ENCODE assay signal across 15 mouse cellular contexts in the genomic region with DNA sequence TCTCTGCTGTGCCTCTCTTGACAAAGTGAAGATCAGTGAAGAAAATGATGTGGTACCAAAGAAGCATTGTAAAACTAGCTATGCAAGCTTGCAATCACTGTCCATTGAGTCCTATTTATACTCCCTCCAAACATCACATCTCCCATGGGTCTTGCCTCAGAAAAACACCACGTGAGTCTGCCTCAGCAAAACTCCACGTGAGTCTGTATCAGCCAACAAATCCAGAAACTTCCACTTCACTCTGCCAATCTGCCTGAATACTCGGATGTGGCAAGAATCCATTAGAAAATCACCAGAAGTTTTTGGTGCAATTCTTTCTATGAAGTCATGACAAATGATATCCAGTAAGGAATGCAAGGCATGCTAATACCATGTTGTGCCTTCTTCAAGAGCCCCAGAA.
"Had no signal": no experiment of that assay in that cellular context is flagged by ENCODE, and none has a peak within 500 bp of the region (broad histone marks: within the 10 kb centered on the region; RNA-seq: fewer than 3 reads in every experiment).

No protein-coding gene starts in this region.

- H3K27ac ChIP-seq: layer of hippocampus, adult 2 months; limb, embryonic 12.5 days; liver, embryonic 13.5 days; lung, embryonic 15.5 days; macrophage; midbrain, embryonic 15.5 days; neural tube, embryonic 12.5 days had no signal

- H3K9me3 ChIP-seq: limb, embryonic 12.5 days; liver, embryonic 13.5 days; lung, embryonic 15.5 days; megakaryocyte, embryonic 14.5 days; midbrain, embryonic 15.5 days; neural tube, embryonic 12.5 days had no signal

- H3K4me2 ChIP-seq: limb, embryonic 12.5 days; liver, embryonic 13.5 days; lung, embryonic 15.5 days; midbrain, embryonic 11.5 days; midbrain, embryonic 15.5 days; neural tube, embryonic 12.5 days had no signal

- H3K27me3 ChIP-seq: limb, embryonic 12.5 days; liver, embryonic 13.5 days; lung, embryonic 15.5 days; midbrain, embryonic 15.5 days; neural tube, embryonic 12.5 days had no signal

- H3K4me3 ChIP-seq: layer of hippocampus, adult 2 months; limb, embryonic 12.5 days; liver, embryonic 13.5 days; lung, embryonic 15.5 days; megakaryocyte, embryonic 14.5 days; midbrain, embryonic 15.5 days; neural tube, embryonic 12.5 days had no signal

- DNase-seq: kidney, postnatal 4 days; liver; liver, embryonic 13.5 days; liver, postnatal 0 days; lung, postnatal 14 days; spleen, adult 18-20 months; thymus, postnatal 25 days had no signal

- H3K9ac ChIP-seq: limb, embryonic 12.5 days; liver, embryonic 13.5 days; liver, postnatal 0 days; lung, embryonic 15.5 days; midbrain, embryonic 15.5 days; neural tube, embryonic 12.5 days had no signal

- ATAC-seq: liver, postnatal 0 days; midbrain, embryonic 15.5 days had no signal

- H3K36me3 ChIP-seq: limb, embryonic 12.5 days; liver, embryonic 13.5 days; lung, embryonic 15.5 days; midbrain, embryonic 15.5 days; neural tube, embryonic 12.5 days had no signal

- H3K4me1 ChIP-seq: limb, embryonic 12.5 days; liver, embryonic 13.5 days; lung, embryonic 15.5 days; megakaryocyte, embryonic 14.5 days; midbrain, embryonic 15.5 days; neural tube, embryonic 12.5 days had no signal
